Mouse (Mus musculus) megakaryocyte progenitor cell, adult 5-6 weeks (primary cell): ENCODE data around the gene Gast. TPM values are rescaled to one million over a fixed set of nuclear protein-coding genes. Genes with fewer than 3 reads are reported as not detected.
"Not testable (repeated sequence)": the region's sequence is repeated elsewhere in the genome, so short reads cannot be mapped to it uniquely, and the experiment has no call there.

ENCODE experiments used
- ATAC-seq: replicated peaks from 2 replicates; pipeline ENCODE4 v1.8.0; 2016; ENCODE audit warnings: mild to moderate bottlenecking, moderate TSS enrichment, inconsistent platforms; ENCODE audit not compliant: poor library complexity
- total RNA-seq, 2 experiments: library from RNA; stranded (forward) in 1 of 2; stranded (reverse) in 1 of 2; fragments of 157-497, 149-512 nt in 1 of 2; fragments of 200-1000 nt in 1 of 2; gene quantifications; 2 replicates each; pipeline versions ENCODE4 v1.2.3 to v1.2.4; 2015 to 2017

Gene Gast
- total RNA-seq (2015) (not detected in 2 replicates), total RNA-seq (2017) (not detected in 2 replicates)

DNA sequence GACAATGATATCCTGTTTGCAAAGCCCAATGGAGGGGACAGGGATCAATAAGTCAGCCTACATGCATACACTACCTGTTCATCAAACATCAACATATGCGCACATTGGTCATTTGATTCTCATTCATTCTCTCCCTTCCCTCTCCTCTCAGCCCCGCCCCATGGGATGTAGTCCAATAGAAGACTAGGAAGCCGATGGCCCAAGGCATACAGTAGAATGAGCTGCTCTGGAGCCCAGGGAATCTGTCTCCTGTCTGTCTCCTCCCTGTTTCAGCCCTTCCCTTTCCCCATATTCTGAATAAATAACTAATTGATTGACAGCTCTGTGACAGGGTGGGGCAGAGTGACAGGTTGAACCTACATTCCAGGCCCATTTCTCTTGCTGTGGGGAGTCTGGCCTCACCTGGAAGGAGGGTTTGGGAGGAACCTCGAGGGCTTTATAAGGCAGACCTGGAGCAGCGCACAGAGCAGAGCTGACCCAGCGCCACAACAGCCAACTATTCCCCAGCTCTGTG is at the start of gene Gast:
Gast (plus strand) TSS at position 464 of the 514 bp plus-strand sequence.
- no peak for ATAC-seq

GRCm38 (mm10) chr11:100284988-100285387 is 49.2 kb upstream of the Gast start:
- ATAC-seq = no peak

DNA sequence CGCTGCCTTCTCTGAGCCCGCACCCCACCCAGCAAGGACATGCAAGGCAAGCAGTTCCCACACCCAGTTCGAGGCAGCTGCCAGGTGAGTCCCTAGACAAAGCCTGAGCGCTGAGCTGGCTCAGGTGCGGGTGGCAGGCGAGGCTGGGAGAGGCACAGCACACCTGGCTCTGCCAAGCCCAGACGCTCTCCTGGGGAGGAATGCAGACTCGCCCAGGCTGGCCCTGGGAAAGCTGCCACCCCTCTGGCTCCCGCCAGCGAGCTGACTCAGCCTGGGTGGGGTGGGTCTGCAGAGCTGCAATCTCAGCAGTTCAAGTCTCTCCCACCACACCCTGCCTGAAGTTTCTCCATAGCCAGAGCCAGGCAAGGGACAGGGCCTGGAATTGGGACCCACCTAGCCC is 47.2 kb upstream of the Gast start:
- ATAC-seq = no peak

DNA sequence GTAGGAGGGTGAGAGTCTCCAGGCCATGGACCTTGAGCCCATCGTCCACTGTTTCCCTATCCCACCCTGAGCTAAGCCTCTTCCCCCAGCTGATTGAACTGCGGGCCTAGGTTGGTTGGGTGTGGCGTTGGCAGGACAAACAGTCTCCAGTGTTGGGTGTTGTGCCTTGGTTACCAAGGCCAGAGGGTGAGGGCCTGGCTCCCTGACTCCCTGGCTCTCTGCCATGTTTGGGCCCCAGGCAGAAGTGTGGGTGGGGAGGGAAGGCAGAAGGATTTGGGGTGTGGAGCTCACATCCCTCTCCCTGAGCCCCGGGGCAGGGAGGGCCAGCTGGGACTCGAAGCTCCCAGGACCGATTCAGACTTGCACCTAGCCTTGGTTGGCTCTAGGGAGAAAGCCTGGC is 45.3 kb upstream of the Gast start:
- ATAC-seq = no peak

DNA sequence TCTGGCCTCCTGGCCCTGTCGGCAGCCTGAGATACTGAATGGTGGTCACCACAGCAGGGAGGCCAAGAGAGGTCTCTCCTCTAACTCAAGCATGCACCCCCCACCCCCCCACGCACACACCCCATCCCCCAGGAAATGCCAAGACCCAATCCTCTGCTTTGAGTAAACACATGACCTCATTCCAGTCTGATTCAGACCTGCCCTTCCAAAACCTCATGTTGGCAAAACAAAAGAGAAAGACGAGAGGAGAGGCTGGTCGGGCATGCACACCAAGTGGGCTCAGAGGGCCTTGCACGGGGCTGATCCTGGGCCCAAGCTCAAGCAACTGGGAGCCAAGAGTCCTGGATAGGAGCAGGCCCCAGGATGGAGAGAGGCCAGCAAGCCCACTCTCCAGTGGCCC is 44.0 kb upstream of the Gast start:
- no peak for ATAC-seq

DNA sequence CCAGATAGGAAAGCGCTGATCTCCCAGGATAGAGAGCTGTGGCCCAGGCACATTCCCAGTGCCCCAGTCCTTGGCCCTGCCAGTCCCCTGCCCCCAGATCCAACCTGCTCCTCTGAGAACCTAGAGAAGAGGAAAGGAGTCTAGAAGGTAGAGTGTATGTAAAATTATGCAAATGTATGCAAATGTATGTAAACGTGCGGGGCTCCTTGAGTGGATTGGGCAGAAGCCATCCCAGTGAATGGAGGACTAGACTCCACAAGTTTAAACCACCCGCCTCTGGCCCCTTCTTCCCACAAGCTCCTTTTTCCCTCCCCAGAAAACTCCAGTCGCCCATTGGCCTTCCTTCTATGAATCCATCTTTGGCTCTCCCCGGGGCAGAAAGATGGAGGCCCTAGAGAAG is 41.3 kb upstream of the Gast start:
- ATAC-seq = no peak

DNA sequence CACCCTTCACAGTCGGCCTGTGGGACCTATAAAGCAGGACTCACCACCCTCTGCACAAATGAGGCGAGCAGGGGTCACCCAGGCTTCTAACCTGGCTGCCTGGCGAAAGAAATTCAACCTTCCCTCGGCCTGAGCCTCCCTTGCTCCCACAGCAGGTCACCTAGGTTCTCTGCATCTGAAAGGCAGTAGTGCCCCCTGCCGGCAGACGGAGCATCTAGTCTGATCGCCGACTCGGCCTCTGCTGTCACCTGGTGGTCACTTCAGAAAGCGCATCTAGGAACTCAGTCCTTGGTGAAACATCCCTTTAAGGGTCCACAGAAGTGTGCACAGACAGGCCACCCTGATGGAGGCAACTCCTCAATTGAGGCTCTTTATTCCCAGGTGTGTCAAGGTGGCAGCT is 38.9 kb upstream of the Gast start:
- peak; percentile 91 for ATAC-seq

DNA sequence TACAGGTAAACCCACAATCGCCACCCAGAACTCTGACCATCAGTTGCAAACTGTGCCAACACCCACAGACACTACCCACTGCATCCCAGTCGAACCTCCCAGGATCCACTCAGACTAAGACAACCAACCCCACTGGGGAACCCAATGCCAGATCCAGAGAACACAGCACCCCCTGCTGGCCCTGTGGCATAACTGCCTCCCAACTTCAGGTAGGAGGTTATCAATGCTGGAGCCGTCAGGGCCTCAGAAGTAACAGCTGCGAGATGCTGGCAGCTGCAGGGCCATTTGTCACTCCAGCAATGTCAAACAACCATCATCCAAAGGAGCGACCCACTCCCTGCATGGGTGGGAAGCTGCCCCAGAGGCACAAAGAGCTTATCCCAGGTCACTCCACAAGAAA is 36.4 kb upstream of the Gast start:
- peak; percentile 29 for ATAC-seq

GRCm38 (mm10) chr11:100298274-100299036 is 35.8 kb upstream of the Gast start:
- peak; percentile 84 for ATAC-seq

DNA sequence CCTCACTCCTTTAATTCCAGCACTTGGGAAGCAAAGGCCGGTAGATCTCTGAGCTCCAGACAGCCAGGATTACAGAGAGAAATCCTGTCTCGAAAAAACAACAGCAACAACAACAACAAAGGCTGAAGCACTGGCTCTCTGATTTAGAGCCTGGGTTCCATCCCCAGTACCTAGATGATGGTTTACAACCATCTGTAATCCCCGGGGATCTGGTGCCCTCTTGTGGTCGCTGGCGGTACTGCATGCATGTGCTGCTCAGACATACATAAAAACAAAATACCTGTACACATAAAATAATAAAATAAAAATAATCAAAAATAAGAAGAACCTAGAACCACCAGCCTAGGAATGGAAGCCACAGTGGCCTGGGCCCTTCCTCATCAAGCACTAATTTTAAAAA is 33.9 kb upstream of the Gast start:
- ATAC-seq = peak; percentile 58

DNA sequence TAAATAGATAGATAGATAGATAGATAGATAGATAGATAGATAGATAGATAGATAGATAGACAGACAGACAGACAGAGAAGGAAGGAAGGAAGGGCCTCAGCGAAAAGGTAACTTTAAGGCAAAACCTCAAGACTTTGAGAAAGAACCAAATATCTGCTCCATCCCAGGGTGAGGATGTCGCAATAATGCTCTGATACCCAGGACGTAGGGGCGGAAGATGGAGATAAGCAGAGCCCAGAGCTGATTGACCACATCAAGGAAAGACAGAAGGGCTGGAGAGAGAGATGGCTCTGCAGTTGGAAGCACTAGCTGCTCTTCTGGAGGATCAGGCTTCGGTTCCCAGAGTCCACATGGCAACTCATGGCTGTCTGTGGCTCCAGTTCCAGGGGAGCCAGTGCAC is 32.9 kb upstream of the Gast start:
- no peak for ATAC-seq

GRCm38 (mm10) chr11:100307900-100308299 is 26.3 kb upstream of the Gast start:
- ATAC-seq = no peak

GRCm38 (mm10) chr11:100308672-100309071 is 25.5 kb upstream of the Gast start:
- ATAC-seq = not testable (repeated sequence)

GRCm38 (mm10) chr11:100311656-100312055 is 22.6 kb upstream of the Gast start:
- no peak for ATAC-seq

DNA sequence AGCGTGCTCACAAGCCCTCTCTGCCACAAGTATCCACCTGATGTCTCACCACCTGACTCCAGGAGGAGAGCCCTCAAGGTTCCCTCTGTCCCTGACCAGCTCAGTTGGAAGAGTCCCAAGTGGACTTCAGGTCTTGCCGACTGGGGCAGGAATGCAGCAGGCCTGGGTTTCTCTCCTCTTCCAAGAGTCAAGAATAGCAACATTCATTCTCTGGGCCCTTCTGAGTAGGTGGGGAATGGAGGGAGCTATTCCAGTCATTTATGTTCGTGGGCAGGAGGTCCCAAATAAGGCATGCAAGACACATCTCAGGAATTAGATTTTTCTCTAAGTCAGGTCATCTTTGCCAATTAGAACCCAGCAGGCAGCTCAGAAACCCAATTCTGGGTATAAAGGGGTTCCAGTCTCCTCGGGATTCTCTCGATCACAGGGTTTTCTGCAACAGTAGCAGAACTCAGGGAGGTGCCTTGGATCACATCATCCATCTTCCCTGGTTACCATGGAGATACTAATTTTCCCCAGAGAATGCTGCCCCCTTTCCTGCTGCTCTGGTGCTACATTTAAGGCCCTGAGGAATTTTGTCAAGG is 22.0 kb upstream of the Gast start:
- no peak for ATAC-seq

GRCm38 (mm10) chr11:100313424-100313823 is 20.8 kb upstream of the Gast start:
- no peak for ATAC-seq

DNA sequence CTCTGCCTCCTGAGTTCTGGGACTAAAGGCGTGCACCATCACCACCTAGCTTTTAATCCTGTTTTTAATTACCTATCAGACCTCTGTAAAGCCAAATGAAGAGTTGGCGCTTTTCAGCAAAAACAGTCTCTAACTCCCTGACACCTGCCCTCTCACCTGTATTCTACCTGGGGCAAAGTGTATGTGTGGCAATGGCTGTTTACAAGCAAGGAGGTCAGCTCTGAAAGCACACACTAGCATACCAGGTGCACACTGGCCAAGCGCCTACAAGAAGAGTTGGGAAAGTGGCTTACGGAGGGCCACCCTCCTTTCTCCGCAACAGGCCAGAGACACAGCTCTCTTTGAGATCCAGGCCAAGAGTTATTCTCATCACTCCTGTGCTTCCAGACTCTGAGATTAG is 18.8 kb upstream of the Gast start:
- ATAC-seq = no peak

- ATAC-seq = no peak
Measured at GRCm38 (mm10) chr11:100317826-100318380, 16.3 kb upstream of the Gast start.

DNA sequence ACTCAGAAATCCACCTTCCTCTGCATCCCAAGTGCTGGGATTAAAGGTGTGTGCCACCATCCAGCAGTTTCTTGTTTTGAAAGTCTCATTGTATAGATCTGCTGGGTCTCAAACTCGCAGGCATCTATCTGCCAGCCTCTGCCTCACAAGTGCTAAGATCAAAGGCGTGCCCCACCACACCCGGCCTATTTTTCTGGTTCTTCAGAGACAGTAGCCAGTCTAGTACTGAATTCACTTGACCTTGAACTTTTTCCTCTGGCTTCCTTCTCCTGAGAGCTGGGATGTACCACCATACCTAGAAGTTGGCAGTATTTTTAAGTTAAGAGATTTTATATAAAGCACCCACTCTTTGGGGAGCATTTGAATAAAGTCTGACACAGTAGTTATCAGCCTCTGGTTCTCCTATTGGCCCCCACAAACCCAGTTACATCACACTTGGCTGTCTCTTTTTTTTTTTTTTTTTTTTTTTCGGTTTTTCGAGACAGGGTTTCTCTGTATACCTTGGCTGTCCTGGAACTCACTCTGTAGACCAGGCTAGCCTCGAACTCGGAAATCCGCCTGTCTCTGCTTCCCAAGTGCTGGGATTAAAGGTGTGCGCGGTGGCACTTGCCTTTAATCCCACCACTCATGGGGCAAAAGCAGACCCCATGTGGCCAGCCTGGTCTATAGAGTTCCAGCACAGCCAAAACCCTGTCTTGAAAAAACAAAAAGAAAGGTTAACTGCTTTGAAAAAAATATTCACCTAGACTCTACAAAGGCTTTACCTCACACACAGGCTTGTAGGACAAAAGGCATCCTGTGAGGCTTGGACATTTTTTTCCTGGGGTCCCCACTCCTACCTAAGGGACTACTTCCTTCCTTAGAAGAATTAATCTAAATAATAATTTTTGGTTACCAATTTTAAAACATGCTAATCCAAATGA is 15.4 kb upstream of the Gast start:
- ATAC-seq = no peak

GRCm38 (mm10) chr11:100319492-100320171 is 14.6 kb upstream of the Gast start, which contains the start of gene Eif1:
Gene Eif1, plus strand, starts transcription at chr11:100319885.
- ATAC-seq = peak; percentile 78
